Mouse (Mus musculus) brown adipose tissue, adult 24 weeks (tissue): Measurements from ENCODE around the gene Rgsl1. TPM values are rescaled to one million over a fixed set of nuclear protein-coding genes. Genes with fewer than 3 reads are reported as not detected.

Experiments used
- H3K27ac ChIP-seq: fragments of 200-500 bp; replicated peaks from 2 replicates; pipeline ENCODE4 v1.5.1; 2012; ENCODE audit warnings: low read depth, mild to moderate bottlenecking, low read length
- H3K4me1 ChIP-seq: fragments of 200-500 bp; 2 replicates; pipeline ENCODE4 v1.6.1; 2012; ENCODE audit warnings: low read length, mixed read lengths; ENCODE audit not compliant: control insufficient read depth, insufficient read depth, insufficient read length
- H3K4me3 ChIP-seq: fragments of 200-500 bp; 2 replicates; pipeline ENCODE4 v1.5.1; 2012; ENCODE audit warnings: low read depth, mild to moderate bottlenecking, low read length, moderate library complexity; ENCODE audit not compliant: insufficient read depth
- polyA plus RNA-seq: library from polyadenylated mRNA; stranded (reverse); fragments of >200 nt; gene quantifications from 2 replicates; pipeline ENCODE4 v1.2.4, GENCODE M21; 2012; ENCODE audit not compliant: missing spikeins, insufficient read depth, insufficient read length

The Rgsl1 gene
- polyA plus RNA-seq, 1 experiment: not detected

GRCm38 (mm10) chr1:153764136-153764535 is 79.8 kb downstream of the Rgsl1 start:
- Histone ChIP-seq H3K4me3 (no peak overlapping the region), H3K27ac (no peak overlapping the region), H3K4me1 (no peaks in the 10 kb centered on the region)

- peak overlapping the region; percentile 0; the same call in 1 of the 2 replicates for H3K4me3 ChIP-seq
- no peak overlapping the region for H3K27ac ChIP-seq
- no peaks in the 10 kb centered on the region for H3K4me1 ChIP-seq
These were observed 90.0 kb downstream of the Rgsl1 start for GRCm38 (mm10) chr1:153753725-153754464.

- H3K4me1 ChIP-seq: no peaks in the 10 kb centered on the region
- peak overlapping the region; percentile 22; the same call in 1 of the 2 replicates for H3K27ac ChIP-seq
- H3K4me3 ChIP-seq: peak overlapping the region; percentile 58
These were observed 91.4 kb downstream of the Rgsl1 start for GRCm38 (mm10) chr1:153752521-153752920.

- no peaks in the 10 kb centered on the region for H3K4me1 ChIP-seq
- H3K27ac ChIP-seq: peak overlapping the region; percentile 22; the same call in 1 of the 2 replicates
- H3K4me3 ChIP-seq: peak overlapping the region; percentile 58
These were observed 92.1 kb downstream of the Rgsl1 start for GRCm38 (mm10) chr1:153751763-153752301.

- H3K27ac ChIP-seq: no peak overlapping the region
- H3K4me3 ChIP-seq: 0 out of 2 replicates have a peak overlapping the region, but pooled peaks have one; percentile 52
- no peaks in the 10 kb centered on the region for H3K4me1 ChIP-seq
These were observed 93.9 kb downstream of the Rgsl1 start for GRCm38 (mm10) chr1:153750054-153750453.

GRCm38 (mm10) chr1:153749211-153749801 is 94.6 kb downstream of the Rgsl1 start, which contains the start of gene Rnasel:
Gene Rnasel, plus strand, starts transcription at chr1:153749426.
- H3K4me1 ChIP-seq: no peaks in the 10 kb centered on the region
- H3K4me3 ChIP-seq: peak within 1 kb of the TSS; percentile 56
- no peak within 1 kb of the TSS for H3K27ac ChIP-seq

- H3K27ac ChIP-seq: no peak overlapping the region
- no peak overlapping the region for H3K4me3 ChIP-seq
- no peaks in the 10 kb centered on the region for H3K4me1 ChIP-seq
These were observed 95.4 kb downstream of the Rgsl1 start for GRCm38 (mm10) chr1:153748549-153748948.

- Histone ChIP-seq H3K27ac (no peak overlapping the region), H3K4me1 (no peaks in the 10 kb centered on the region), H3K4me3 (no peak overlapping the region)
These were observed 95.9 kb downstream of the Rgsl1 start for GRCm38 (mm10) chr1:153747861-153748530.

GRCm38 (mm10) chr1:153746728-153747127 is 97.2 kb downstream of the Rgsl1 start:
- Histone ChIP-seq H3K4me3 (no peak overlapping the region), H3K27ac (no peak overlapping the region), H3K4me1 (no peaks in the 10 kb centered on the region)

GRCm38 (mm10) chr1:153746119-153746670 is 97.7 kb downstream of the Rgsl1 start:
- Histone ChIP-seq H3K4me1 (no peaks in the 10 kb centered on the region), H3K4me3 (no peak overlapping the region), H3K27ac (no peak overlapping the region)

- Histone ChIP-seq H3K4me3 (no peak overlapping the region), H3K4me1 (no peaks in the 10 kb centered on the region), H3K27ac (no peak overlapping the region)
These were observed 101.4 kb downstream of the Rgsl1 start for GRCm38 (mm10) chr1:153742374-153743155.

GRCm38 (mm10) chr1:153741551-153742316 is 102.2 kb downstream of the Rgsl1 start:
- peak overlapping the region; percentile 21 for H3K4me3 ChIP-seq
- no peaks in the 10 kb centered on the region for H3K4me1 ChIP-seq
- H3K27ac ChIP-seq: no peak overlapping the region

GRCm38 (mm10) chr1:153740775-153741400 is 103.1 kb downstream of the Rgsl1 start:
- Histone ChIP-seq H3K4me3 (peak overlapping the region; percentile 63), H3K4me1 (no peaks in the 10 kb centered on the region), H3K27ac (no peak overlapping the region)
